Mouse (Mus musculus) liver, adult 2 months (tissue): ENCODE data around the gene Trabd.

Source experiments
- CTCF ChIP-seq: fragments of 200-500 bp; IDR thresholded peaks from 2 replicates; pipeline ENCODE4 v1.5.1; 2011; ENCODE audit warnings: low read depth, low read length, control low read depth
- POLR2A ChIP-seq: fragments of 200-500 bp; IDR thresholded peaks from 2 replicates; pipeline ENCODE4 v1.6.1; 2011; ENCODE audit warnings: low read length, control low read depth; ENCODE audit not compliant: insufficient read depth; ENCODE audit errors: extremely low read depth

DNA sequence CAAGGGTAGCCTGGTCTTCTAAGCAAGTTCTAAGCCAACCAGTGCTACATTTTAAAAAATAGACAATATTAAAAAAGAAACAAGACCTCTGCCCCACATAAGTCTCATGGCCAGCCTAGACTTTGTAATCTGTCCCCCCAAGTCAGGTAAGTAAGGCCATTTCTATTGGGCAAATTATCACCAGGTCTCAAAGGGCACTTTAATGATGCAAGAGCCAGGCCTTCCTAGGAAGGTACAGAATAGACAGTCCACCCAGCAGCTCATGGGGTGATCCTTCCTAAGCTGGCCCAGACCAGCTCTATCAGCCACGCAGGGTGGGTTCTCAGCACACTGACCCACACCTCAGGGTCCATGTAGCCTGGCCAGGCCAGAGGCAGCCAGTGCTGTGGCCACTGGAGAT, 9.0 kb downstream of the Trabd start:
- no peak for TF ChIP-seq POLR2A
- TF ChIP-seq CTCF = no peak
